Comparison of ENCODE assay signal across 17 mouse cellular contexts in the genomic region with DNA sequence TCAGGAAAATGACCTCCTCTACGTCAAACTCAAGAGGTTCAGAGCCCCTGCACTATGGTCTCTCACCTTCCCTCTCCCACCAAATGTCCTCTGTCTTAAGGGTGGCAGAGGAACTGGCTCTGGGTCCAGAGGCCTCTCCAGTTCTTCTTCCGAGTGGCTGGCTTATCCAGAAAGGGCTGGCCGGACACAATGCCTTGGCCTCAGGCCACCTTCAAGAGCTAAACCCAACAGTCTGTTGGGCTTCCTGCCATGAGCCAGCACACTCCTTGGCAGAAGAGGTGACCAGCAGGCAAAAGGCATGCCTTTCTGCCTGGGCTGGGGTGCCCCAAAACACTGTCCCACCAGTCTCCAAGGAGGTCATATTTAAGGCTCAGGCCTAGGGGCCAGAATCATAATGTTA.
DNase-seq lines count a peak whose midpoint lies in the region; TF ChIP-seq lines count a peak whose summit lies in the region.
"Had no signal": no experiment of that assay in that cellular context is flagged by ENCODE, and none has a peak within 500 bp of the region (broad histone marks: within the 10 kb centered on the region; RNA-seq: fewer than 3 reads in every experiment).

No protein-coding gene starts in this region.

- TF ChIP-seq CTCF in thymus, adult 2 months (IDR thresholded peaks at IDR 0.05; ENCODE audit: borderline replicate concordance, control insufficient read depth, extremely low read depth, insufficient read depth, low read length, poor library complexity) = no peak

- H3K4me1 ChIP-seq in thymus, adult 2 months (replicated peaks; ENCODE audit: control insufficient read depth, insufficient read depth, low read length) = no peaks in the 10 kb centered on the region
- H3K4me1 ChIP-seq: hindbrain, embryonic 10.5 days had no signal

- no peak for TF ChIP-seq POLR2A in thymus, adult 2 months (IDR thresholded peaks at IDR 0.05; ENCODE audit: control insufficient read depth, extremely low read depth, insufficient read depth, low read length, poor library complexity)

- H3K36me3 ChIP-seq in thymus, adult 2 months (ENCODE audit: control insufficient read depth, insufficient read depth, low read length) = no peaks in the 10 kb centered on the region
- H3K36me3 ChIP-seq: hindbrain, embryonic 10.5 days; limb, embryonic 13.5 days; midbrain, embryonic 12.5 days had no signal

- H3K4me3 ChIP-seq in thymus, adult 2 months (ENCODE audit: control insufficient read depth, insufficient read depth, low read length) = no peak overlapping the region
- H3K4me3 ChIP-seq: hindbrain, embryonic 10.5 days; limb, embryonic 13.5 days; midbrain, embryonic 12.5 days; myocyte had no signal

- no peaks in the 10 kb centered on the region for H3K27me3 ChIP-seq in thymus, adult 2 months (ENCODE audit: control insufficient read depth, insufficient read depth, low read length)

- H3K27ac ChIP-seq in thymus, adult 2 months (ENCODE audit: control insufficient read depth, insufficient read depth, low read length) = no peak overlapping the region
- H3K27ac ChIP-seq: hindbrain, embryonic 10.5 days; limb, embryonic 13.5 days; midbrain, embryonic 12.5 days had no signal

- 95% methylated on average over 3 of the region's 3 CpGs for WGBS in thymus, adult 2 months

- DNase-seq in adrenal gland, postnatal 10 days = peak; percentile 38
- DNase-seq in adrenal gland, adult 8-10 months = no peak
- peak; percentile 28 to 38 for DNase-seq in kidney, postnatal 36 days
- DNase-seq in kidney, adult 9 months = no peak
- DNase-seq in cerebellum, postnatal 36 days = peak; percentile 64 to 69
- peak; percentile 54 to 63 for DNase-seq in lung, postnatal 4 days
- DNase-seq in thymus, adult 2 months = no peak
- DNase-seq in layer of hippocampus, adult 8-10 months (ENCODE audit: low spot score in 2 of 2) = no peak
- DNase-seq: embryo, embryonic 11 days; gastrocnemius, postnatal 25 days; kidney, postnatal 4 days; lung, embryonic 14.5 days; thymus, adult 18-20 months had no signal

Comparison
In these comparisons a context has a peak if more than half of its experiments do, and no peak if none do; other contexts are left out.
1. DNase-seq: peak in adrenal gland, postnatal 10 days (single experiment), kidney, postnatal 36 days (2 of 2), cerebellum, postnatal 36 days (2 of 2) and lung, postnatal 4 days (2 of 2); none in adrenal gland, adult 8-10 months (single experiment), kidney, adult 9 months (single experiment), thymus, adult 2 months (single experiment) and layer of hippocampus, adult 8-10 months (0 of 2).